Mouse (Mus musculus): ENCODE data around the gene Rxfp4.
"Not testable (repeated sequence)": the region's sequence is repeated elsewhere in the genome, so short reads cannot be mapped to it uniquely, and the experiment has no call there.

Rxfp4 gene

GRCm38 (mm10) chr3:88614418-88614817 is 38.5 kb downstream of the Rxfp4 start:
- DNase-seq (ENCODE audit: low read depth, low spot score): no peak

- DNase-seq (ENCODE audit: low read depth, low spot score): no peak
Observed at GRCm38 (mm10) chr3:88609066-88609465, 43.9 kb downstream of the Rxfp4 start.

- DNase-seq (ENCODE audit: low read depth, low spot score): no peak
Observed at GRCm38 (mm10) chr3:88607758-88608138, 45.2 kb downstream of the Rxfp4 start.

- peak; percentile 91 for DNase-seq (ENCODE audit: low read depth, low spot score)
Observed at GRCm38 (mm10) chr3:88607065-88607757, 45.7 kb downstream of the Rxfp4 start.

- DNase-seq (ENCODE audit: low read depth, low spot score): not testable (repeated sequence)
Observed at GRCm38 (mm10) chr3:88605666-88606065, 47.3 kb downstream of the Rxfp4 start, which contains the start of gene Arhgef2. Arhgef2 (plus strand) TSS chr3:88605966.

- DNase-seq (ENCODE audit: low read depth, low spot score): no peak
Observed at GRCm38 (mm10) chr3:88604863-88605262, 48.1 kb downstream of the Rxfp4 start.

- DNase-seq (ENCODE audit: low read depth, low spot score): peak; percentile 87
Observed at GRCm38 (mm10) chr3:88603714-88604161, 49.2 kb downstream of the Rxfp4 start.

- DNase-seq (ENCODE audit: low read depth, low spot score): no peak
Observed at GRCm38 (mm10) chr3:88602466-88602865, 50.5 kb downstream of the Rxfp4 start.
